Mouse (Mus musculus): ENCODE measurements around the gene Rabl6.

GRCm38 (mm10) chr2:25577951-25578795, 30.1 kb downstream of the Rabl6 start:
- TF ChIP-seq CTCF (IDR thresholded peaks at IDR 0.05; ENCODE audit: control insufficient read depth, insufficient read depth, insufficient replicate concordance, low read depth, low read length): no peak
- TF ChIP-seq POLR2A (IDR thresholded peaks at IDR 0.05; ENCODE audit: control insufficient read depth, low read depth, low read length): no peak
